Mouse (Mus musculus) brain, embryonic 14.5 days (tissue): ENCODE results near the gene Crtap. TPM values are rescaled to one million over a fixed set of nuclear protein-coding genes. Genes with fewer than 3 reads are reported as not detected.
"Not testable (repeated sequence)": the region's sequence is repeated elsewhere in the genome, so short reads cannot be mapped to it uniquely, and the experiment has no call there.

ENCODE experiments used
- DNase-seq: peaks from one replicate; pipeline ENCODE4 v3.0.0-alpha.2; 2011; ENCODE audit warnings: low read depth
- CTCF ChIP-seq: fragments of 200-500 bp; IDR thresholded peaks from 2 replicates; pipeline ENCODE4 v1.5.1; 2012; ENCODE audit warnings: inconsistent platforms, mild to moderate bottlenecking, moderate library complexity, borderline replicate concordance; ENCODE audit not compliant: insufficient read depth, insufficient read length; ENCODE audit errors: extremely low read depth
- POLR2A ChIP-seq: fragments of 200-500 bp; IDR thresholded peaks from 2 replicates; pipeline ENCODE4 v1.6.1; 2012; ENCODE audit warnings: mild to moderate bottlenecking, inconsistent platforms, borderline replicate concordance; ENCODE audit not compliant: poor library complexity, insufficient read depth, insufficient read length, severe bottlenecking; ENCODE audit errors: extremely low read depth
- polyA plus RNA-seq: library from polyadenylated mRNA; depleted of rRNA; stranded (reverse); fragments of >200 nt; gene quantifications from 2 replicates; pipeline ENCODE4 v1.2.3, GENCODE M21; 2012

Crtap gene
- polyA plus RNA-seq, 1 experiment = 32.6 TPM

DNA sequence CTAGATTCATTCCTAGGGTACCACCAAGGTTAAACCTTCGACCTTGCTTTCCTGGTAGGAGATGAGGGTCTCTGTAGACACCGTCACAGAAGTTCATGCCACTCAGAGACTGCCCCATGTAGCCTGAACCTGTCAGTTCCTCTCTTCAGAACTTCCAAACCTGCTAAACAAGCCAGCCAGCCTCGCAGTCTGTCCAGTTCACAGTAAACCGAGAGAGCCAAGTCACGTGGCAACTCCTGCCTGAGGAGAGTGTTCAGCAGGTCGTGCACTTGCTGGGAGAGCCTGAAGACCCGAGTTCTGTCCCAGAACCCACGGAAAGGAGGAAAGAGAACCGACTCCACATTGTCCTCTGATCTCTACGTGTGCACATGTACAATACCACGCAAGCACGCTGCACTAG lies 23.4 kb upstream of the Crtap start:
- no peak for DNase-seq

DNA sequence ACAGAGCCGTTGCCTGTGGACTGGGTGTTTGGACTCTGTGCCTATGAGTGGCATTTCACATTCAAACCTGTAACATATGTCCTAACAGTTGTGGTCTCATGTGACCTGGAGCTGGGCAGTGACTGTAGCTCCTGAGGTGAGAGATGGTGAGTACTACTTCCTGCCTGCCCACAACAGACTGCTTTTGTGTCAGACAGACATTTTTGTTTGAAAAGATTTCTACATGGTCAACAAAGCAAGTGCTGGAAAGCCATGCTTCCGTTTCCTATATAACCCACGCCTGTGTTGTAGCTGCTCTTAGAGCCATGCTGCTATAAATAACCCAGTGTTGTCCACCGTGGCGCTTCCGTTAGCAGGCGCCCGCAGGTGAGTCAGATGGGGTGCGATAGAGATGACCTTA lies 21.9 kb upstream of the Crtap start:
- TF ChIP-seq CTCF (no peak), POLR2A (no peak)
- no peak for DNase-seq

More for the DNA sequence above, 23.4 kb upstream of the Crtap start:
- TF ChIP-seq POLR2A (no peak), CTCF (no peak)

DNA sequence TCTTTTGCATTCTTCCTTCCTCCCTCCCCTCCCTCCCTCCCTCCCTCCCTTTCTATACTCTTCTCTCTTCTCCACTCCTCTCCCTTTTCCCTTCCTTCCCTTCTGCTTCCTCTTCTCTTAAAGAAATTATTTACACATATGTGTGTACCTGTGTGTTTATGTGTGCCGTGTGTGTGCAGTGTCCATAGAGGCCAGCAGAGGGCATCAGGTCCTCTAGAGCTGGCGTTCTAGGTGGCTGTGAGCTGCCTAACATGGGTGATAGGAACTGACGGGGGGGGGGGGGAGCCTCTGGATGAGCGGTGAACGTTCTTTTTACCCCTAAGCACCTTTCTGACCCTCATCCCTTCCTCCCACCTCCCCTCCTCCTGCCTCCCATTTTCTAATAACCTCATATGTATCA lies 20.8 kb upstream of the Crtap start:
- peak; percentile 6; the same call in 1 of the 2 replicates for TF ChIP-seq CTCF
- no peak for TF ChIP-seq POLR2A
- DNase-seq = no peak

DNA sequence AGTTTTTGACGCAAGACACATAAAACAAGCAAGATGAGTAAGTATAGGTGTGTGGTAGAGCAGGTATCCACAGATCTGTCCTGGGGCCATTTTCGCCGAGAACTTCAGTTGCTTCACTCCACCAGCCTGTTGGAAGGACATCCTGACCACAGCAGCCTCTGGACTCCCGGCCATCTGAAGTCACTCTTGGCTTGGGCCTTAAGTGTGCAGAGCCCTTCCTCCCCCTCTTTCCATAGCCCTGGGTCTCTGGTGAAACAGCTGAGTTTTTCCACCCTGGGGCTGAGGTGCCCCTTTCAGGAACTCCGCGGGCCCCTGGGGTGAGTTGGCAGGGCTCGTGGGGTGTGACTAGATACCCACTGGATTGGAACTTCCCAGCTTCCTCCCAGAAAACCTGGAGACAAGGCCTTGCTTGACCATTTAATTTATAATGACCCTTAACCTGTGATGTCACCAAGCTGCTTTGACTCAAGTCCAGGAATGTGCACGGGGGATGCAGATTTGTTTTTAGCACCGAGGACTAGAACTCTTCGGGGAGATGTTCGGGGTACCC lies 19.9 kb upstream of the Crtap start:
- DNase-seq = no peak
- TF ChIP-seq CTCF = no peak
- no peak for TF ChIP-seq POLR2A

DNA sequence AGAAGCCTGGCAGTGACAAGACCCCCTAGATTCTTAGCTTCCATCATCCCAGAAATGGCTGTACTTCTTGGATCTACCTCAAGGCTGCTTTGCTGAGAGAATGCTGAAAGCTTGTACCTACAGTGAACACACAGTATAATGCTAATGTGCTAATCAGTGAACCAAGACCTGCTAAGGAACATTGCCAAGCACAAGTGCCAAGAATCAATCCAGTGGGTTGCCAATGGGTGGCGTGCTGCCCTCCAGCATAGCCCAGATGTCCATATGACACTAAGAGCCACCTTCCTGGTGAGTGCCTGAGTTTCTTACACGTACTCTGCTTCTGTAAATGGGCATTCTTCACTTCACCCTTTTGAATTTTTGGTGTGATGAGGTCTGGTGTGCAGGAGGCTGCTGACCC lies 17.2 kb upstream of the Crtap start:
- DNase-seq = peak; percentile 35
- no peak for TF ChIP-seq POLR2A
- TF ChIP-seq CTCF = no peak

DNA sequence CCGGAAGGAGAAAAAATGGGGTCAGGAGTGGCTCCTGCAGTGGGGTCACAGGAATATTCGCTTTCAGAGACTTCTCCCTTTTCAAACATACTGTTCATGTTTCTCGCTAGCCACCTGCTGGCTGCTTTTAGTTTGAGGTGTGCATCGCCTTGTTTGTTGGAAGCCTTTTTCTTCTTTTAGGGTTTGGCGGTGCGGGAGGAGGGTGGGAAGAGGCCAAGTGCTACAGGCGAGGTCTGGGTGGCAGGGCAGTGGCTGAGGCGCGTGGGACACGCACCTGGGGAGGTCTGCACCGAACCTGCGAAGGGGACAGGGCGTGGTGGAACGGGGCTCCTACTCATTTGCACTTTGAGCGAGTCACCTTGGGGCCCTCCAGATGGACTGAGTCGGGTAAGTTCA lies 11.2 kb upstream of the Crtap start:
- DNase-seq = peak; percentile 64
- TF ChIP-seq CTCF = peak; percentile 46; the same call in 1 of the 2 replicates
- no peak for TF ChIP-seq POLR2A

DNA sequence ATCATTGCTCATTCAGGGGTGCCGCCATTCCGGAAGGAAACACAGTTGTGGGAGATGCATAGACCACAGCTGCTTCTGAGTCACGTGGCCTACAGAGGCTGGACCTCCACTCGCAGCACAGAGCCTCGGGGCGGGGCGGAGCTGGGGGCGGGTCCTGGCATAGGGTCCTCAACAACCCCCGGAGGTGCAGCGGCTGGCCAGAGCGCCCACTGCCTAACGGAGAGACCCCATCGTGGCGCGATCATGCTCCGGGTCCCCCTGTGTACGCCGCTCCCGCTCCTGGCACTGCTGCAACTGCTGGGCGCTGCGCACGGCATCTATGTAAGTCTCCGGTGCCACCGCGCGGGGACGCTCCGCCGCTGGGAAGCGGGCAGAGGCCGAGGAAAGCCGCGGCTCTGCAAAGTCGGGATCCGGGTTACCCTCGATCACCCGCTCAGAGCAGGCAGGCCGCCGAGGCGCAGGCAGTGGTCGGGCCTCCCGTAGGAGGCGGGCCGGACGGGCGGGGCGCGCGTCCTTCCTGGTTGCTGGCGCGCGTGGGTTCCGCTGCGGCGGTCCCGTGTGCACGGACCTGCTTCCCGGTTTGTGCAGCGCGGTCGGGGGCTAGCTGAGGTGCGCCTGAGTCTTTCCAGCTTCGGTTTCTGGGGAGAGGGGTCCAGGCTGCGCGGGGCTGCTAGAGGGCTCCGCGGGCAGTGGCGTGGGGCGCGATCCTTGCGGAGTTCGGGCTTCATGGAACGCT lies 10.6 kb upstream of the Crtap start, which contains the start of the genes Glb1 and Tmppe:
Glb1 (plus strand) TSS at position 128 of the 736 bp plus-strand sequence.
Tmppe (plus strand) TSS at position 157 of the 736 bp plus-strand sequence.
- peak; percentile 95 for DNase-seq
- peak; percentile 46; the same call in 1 of the 2 replicates for TF ChIP-seq CTCF
- TF ChIP-seq POLR2A = peak; percentile 26

DNA sequence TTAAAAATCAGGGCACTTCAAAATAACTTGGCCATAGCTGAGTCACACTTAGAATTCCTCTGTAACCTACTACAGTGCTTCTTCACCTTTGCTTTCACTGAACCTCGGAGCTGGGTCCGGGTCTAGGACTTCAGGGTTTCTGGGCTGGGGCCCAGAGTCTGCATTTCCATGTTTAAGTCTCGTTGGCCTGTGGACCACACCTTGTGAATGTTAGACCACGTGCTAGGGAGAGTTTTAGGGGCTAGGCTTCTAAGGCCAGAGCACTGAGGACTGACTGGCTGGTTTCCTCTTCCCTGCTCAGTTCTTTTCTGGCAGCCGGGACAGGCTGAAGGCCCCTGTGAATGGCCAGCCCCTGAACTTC lies 10.1 kb upstream of the Crtap start:
- TF ChIP-seq CTCF (no peak), POLR2A (no peak)
- no peak for DNase-seq

DNA sequence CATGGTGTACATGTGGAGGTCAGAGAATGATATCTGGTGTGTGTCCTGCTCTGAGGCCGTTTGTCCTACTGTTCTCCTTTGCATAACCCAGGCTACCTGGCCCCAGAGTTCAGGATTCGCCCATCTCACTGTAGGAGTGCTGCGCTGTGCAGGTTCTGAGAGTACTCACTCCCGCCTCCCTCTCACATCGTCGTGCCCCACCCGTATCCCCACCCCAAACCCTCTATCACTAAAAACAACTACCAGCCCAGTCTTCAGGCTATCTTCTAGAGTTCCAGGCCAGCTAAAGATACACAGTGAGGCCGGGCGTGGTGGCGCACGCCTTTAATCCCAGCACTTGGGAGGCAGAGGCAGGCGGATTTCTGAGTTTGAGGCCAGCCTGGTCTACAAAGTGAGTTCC lies 9.2 kb upstream of the Crtap start:
- DNase-seq = no peak
- TF ChIP-seq POLR2A = no peak
- TF ChIP-seq CTCF = no peak

DNA sequence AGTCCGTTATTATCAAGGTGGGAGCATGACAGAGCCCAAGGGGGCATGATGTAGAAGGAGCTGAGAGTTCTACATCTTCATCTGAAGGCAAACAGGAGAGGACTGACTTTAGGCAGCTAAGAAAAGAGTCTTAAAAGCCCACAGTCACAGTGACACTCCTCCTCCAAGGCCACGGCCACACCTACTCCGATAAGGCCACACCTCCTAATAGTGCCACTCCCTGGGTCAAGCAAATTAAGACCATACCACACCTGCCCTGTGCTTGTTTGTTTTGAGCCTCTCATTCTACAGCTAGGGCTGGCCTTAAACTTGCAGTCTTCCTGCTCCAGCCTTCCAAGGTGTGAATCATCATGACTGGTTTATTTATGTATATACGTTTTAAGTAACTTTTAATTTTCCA lies 4.8 kb upstream of the Crtap start:
- no peak for DNase-seq
- TF ChIP-seq POLR2A = no peak
- TF ChIP-seq CTCF = no peak

DNA sequence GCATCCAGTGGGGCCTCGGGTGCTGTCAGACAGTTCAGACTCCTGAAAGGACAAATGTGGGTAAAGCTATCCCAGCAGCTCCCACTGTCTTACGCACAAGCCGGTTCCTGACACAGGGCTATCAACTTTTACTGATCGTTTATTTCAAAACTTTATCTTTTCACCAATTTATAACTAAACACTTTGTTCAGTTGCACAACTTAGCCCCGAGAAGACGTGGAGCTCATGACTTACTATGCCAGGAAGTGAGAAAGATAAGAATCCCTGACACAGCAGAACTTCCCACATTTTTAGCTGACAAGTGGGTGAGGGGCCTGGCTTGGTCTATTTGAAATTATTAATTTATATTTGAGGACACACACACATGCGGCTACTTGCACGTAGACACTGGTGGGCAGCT lies 4.2 kb upstream of the Crtap start:
- DNase-seq = no peak
- no peak for TF ChIP-seq CTCF
- TF ChIP-seq POLR2A = no peak

DNA sequence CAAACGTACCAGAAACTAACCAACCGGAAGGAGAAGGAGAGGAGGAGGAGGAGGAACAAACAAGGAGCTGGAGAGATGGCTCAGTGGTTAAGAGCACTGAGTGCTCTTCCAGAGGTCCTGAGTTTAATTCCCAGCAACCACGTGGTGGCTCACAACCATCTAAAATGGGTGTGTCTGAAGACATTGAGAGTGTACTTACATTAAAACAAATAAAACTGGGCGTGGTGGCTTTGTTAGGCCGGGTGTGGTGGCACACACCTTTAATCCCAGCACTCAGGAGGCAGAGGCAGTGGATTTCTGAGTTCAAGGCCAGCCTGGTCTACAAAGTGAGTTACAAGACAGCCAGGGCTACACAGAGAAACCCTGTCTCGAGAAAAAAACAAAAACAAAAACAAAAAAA lies 3.7 kb upstream of the Crtap start:
- not testable (repeated sequence) for DNase-seq

DNA sequence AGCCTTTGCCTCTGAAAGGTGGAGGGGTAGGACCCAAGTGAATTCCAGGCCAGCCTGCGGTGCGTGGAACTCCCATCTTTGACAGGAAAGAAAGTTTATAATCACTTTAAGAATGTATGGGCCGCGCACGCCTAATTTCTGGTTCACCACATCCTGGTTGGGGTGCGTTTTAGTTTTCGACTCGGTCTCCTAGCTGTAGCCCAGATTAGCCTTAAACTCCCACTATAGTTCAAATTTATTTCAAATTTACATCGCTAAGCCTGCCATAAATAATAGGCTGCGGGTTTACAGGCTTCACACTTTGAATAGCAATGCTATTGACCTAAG lies 237 bp upstream of the Crtap start:
- TF ChIP-seq POLR2A (no peak), CTCF (no peak)

DNA sequence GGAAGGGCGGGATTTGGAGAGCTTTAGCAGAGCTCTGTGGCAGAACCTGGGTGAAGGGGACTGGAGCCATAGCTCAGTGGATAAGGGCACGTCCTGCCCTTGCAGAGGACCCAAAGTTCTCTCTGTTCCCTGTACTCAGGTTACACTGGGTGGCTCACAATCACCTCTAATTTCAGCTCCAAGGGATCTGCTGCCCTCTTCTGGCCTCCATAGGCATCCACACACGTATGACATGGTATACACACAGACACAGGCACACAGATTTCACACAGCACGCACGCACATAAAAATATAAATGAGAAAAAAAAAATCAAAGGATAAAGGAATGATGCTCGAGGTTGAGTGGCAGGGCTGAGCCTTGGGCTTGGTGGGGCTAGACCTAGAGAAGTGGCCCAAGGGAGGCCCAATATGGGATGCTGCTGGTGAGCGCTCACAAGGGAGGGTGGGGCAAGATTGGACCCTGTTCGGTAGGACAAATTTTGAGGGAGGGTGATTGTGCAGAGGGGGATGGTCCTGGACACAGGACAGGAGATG lies 1.0 kb downstream of the Crtap start:
- no peak for DNase-seq
- TF ChIP-seq CTCF (peak; percentile 32; the same call in 1 of the 2 replicates), POLR2A (no peak)

More for the DNA sequence above, 237 bp upstream of the Crtap start:
- no peak for DNase-seq
